Mouse (Mus musculus) limb, embryonic 13.5 days (tissue): Measurements from ENCODE around the gene Hadhb. TPM values are rescaled to one million over a fixed set of nuclear protein-coding genes. Genes with fewer than 3 reads are reported as not detected.
A peak's percentile ranks its signal among the peaks of the same experiment; 100 is the strongest.

ENCODE experiments used
- ATAC-seq: fragments of 200-750 bp; cut with Nextera tagmentation; 2 replicates; pipeline ENCODE4 v1.8.0; 2017; ENCODE audit warnings: low read depth, moderate number of reproducible peaks, moderate TSS enrichment; ENCODE audit not compliant: low FRiP score
- H3K27ac ChIP-seq: fragments of 300-500 bp; sonication (generic); 2 replicates; pipeline ENCODE4 v1.5.1; 2015; ENCODE audit warnings: inconsistent platforms, mild to moderate bottlenecking, moderate library complexity
- H3K27me3 ChIP-seq: fragments of 300-500 bp; sonication (generic); 2 replicates; pipeline ENCODE4 v1.6.1; 2015; ENCODE audit warnings: mild to moderate bottlenecking, inconsistent platforms
- H3K36me3 ChIP-seq: fragments of 300-500 bp; sonication (generic); 2 replicates; pipeline ENCODE4 v1.6.1; 2015; ENCODE audit warnings: inconsistent platforms, mild to moderate bottlenecking, moderate library complexity
- H3K4me1 ChIP-seq: fragments of 300-500 bp; sonication (generic); 2 replicates; pipeline ENCODE4 v1.6.1; 2015; ENCODE audit warnings: inconsistent platforms
- H3K4me2 ChIP-seq: fragments of 300-500 bp; sonication (generic); replicated peaks from 2 replicates; pipeline ENCODE4 v1.6.1; 2015; ENCODE audit warnings: inconsistent platforms, mild to moderate bottlenecking, moderate library complexity
- H3K4me3 ChIP-seq: fragments of 300-500 bp; sonication (generic); 2 replicates; pipeline ENCODE4 v1.5.1; 2015; ENCODE audit warnings: moderate library complexity, mild to moderate bottlenecking, inconsistent platforms
- H3K9ac ChIP-seq: fragments of 300-500 bp; sonication (generic); 2 replicates; pipeline ENCODE4 v1.6.1; 2015; ENCODE audit warnings: mild to moderate bottlenecking, inconsistent platforms
- H3K9me3 ChIP-seq: fragments of 300-500 bp; sonication (generic); 2 replicates; pipeline ENCODE4 v1.6.1; 2016; ENCODE audit warnings: inconsistent platforms
- WGBS: fragments of 180-500 bp; shearing (Covaris S2); methylation state at CpG from one replicate; pipeline ENCODE4 v1.1.7; 2015; 5-methylcytosine and 5-hydroxymethylcytosine counted together
- microRNA counts: library from miRNA; unstranded; fragments of <30 nt; microRNA quantifications from one replicate; lab custom pipeline; 2016
- microRNA-seq: library from miRNA; unstranded; fragments of <30 nt; microRNA quantifications from one replicate; pipeline ENCODE4, GENCODE M21; 2016
- polyA plus RNA-seq: library from polyadenylated mRNA; unstranded; fragments of >200 nt; fragmentation: Nextera tagmentation; extraction: Ambion mirVana; gene quantifications from 2 replicates; pipeline ENCODE4 v1.2.1, GENCODE M21; 2015

Hadhb gene
- polyA plus RNA-seq, 1 experiment from 2014 or later: 134 TPM

GRCm38 (mm10) chr5:30230901-30231300 is 75.9 kb downstream of the Hadhb start:
- H3K9ac ChIP-seq: no peak overlapping the region
- no peak overlapping the region for H3K27ac ChIP-seq
- ATAC-seq: no peak
- no peaks in the 10 kb centered on the region for H3K9me3 ChIP-seq
- no peaks in the 10 kb centered on the region for H3K27me3 ChIP-seq
- H3K4me3 ChIP-seq: no peak overlapping the region
- no peak overlapping the region for H3K4me2 ChIP-seq
- 80% methylated on average over 4 of the region's 4 CpGs for WGBS
- H3K36me3 ChIP-seq: peaks cover 11% of the 10 kb centered on the region
- H3K4me1 ChIP-seq: peaks cover 22% of the 10 kb centered on the region

DNA sequence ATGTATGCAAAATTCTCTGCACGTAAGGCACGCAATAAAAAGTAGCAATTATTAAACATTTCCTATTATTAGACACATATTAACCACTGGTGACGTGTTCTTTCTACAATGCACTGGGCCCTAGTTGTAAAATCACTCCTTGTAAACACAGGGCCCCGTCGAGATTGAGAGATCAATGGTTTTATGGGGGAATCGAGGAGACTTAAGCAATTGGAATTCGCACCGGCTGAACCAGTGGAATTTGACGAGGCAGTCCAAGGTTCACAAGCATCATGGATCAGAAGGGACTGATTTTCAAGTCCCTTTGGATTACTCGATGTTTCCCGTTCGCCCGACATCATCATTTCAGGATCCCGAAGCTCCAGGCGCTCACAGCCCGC is 76.8 kb downstream of the Hadhb start:
- H3K4me3 ChIP-seq: peak overlapping the region; percentile 83
- H3K9me3 ChIP-seq: no peaks in the 10 kb centered on the region
- peak overlapping the region; percentile 74 for H3K4me2 ChIP-seq
- H3K27ac ChIP-seq: peak overlapping the region; percentile 85; the same call in 1 of the 2 replicates
- H3K27me3 ChIP-seq: no peaks in the 10 kb centered on the region
- H3K36me3 ChIP-seq: peaks cover 11% of the 10 kb centered on the region
- ATAC-seq: no peak
- peaks cover 22% of the 10 kb centered on the region for H3K4me1 ChIP-seq
- H3K9ac ChIP-seq: peak overlapping the region; percentile 77
- 39% methylated on average over 16 of the region's 16 CpGs for WGBS

DNA sequence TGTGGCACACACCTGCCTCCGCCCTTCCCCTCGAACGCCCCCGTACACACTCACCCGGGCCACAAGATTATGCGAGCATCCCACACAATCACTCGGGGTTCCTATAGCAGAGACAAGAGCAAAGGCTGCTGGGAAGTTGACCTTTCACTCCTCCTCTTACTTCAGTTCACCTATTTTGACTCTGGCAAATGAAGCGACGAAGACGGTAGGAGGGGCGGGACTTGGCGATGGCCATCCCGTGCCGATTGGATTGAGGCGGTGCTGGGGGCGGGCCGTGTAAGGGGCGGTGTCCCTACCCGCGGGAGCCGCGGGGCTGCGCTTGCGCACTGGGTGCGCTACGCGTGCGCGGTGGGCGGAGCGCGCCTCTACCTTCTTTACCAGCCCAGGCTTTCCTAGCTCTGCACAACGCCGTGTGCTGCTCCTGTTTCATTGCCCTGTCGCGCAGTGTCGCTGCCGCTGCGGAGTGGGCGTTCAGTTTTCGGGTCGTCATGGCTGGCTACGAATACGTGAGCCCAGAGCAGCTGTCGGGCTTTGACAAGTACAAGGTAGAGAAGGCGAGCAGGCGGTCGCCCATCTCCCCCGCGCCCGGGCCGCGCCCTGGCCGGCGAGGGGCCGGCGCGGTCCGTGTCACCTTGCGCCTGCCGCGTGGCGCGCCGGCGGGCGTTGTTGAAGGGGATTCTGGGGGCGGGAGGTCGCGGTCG is 77.4 kb downstream of the Hadhb start, which contains the start of gene Selenoi:
Selenoi (plus strand) TSS at position 311 of the 701 bp plus-strand sequence.
- Histone ChIP-seq H3K27me3 (no peaks in the 10 kb centered on the region), H3K4me2 (peak within 1 kb of the TSS; percentile 83), H3K9ac (peak within 1 kb of the TSS; percentile 85), H3K9me3 (no peaks in the 10 kb centered on the region), H3K4me1 (peaks cover 22% of the 10 kb centered on the region), H3K4me3 (peak within 1 kb of the TSS; percentile 83), H3K36me3 (peaks cover 11% of the 10 kb centered on the region), H3K27ac (peak within 1 kb of the TSS; percentile 85)
- WGBS: 4% methylated on average over 71 of the region's 71 CpGs
- ATAC-seq: peak; percentile 100

- H3K4me3 ChIP-seq: peak overlapping the region; percentile 83
- H3K4me2 ChIP-seq: peak overlapping the region; percentile 83
- peak overlapping the region; percentile 85 for H3K27ac ChIP-seq
- ATAC-seq: no peak
- H3K36me3 ChIP-seq: peaks cover 11% of the 10 kb centered on the region
- H3K9me3 ChIP-seq: no peaks in the 10 kb centered on the region
- H3K27me3 ChIP-seq: no peaks in the 10 kb centered on the region
- H3K9ac ChIP-seq: peak overlapping the region; percentile 85
- 2% methylated on average over 15 of the region's 15 CpGs for WGBS
- H3K4me1 ChIP-seq: peaks cover 22% of the 10 kb centered on the region
Measured at GRCm38 (mm10) chr5:30233042-30233441, 78.0 kb downstream of the Hadhb start.

GRCm38 (mm10) chr5:30233979-30234378 is 78.9 kb downstream of the Hadhb start:
- no peaks in the 10 kb centered on the region for H3K27me3 ChIP-seq
- no peak overlapping the region for H3K27ac ChIP-seq
- peak overlapping the region; percentile 83 for H3K4me3 ChIP-seq
- H3K4me1 ChIP-seq: peaks cover 22% of the 10 kb centered on the region
- peak overlapping the region; percentile 85 for H3K9ac ChIP-seq
- WGBS: 79% methylated on average over 8 of the region's 8 CpGs
- ATAC-seq: no peak
- H3K36me3 ChIP-seq: peaks cover 11% of the 10 kb centered on the region
- peak overlapping the region; percentile 83 for H3K4me2 ChIP-seq
- H3K9me3 ChIP-seq: no peaks in the 10 kb centered on the region

MicroRNA genes within 50 kb of the gene (microRNA counts, 519-probe panel; counts per million panel counts)
- 1,601 counts per million, percentile 17 among the panel's probes with 10 or more counts for microRNA mmu-miR-1960 (lab: Ali Mortazavi, UCI)

Small RNAs within 50 kb of the gene (microRNA-seq; reads per million reads assigned to microRNA genes)
- gene Mir1960: not detected

Other genes starting within 250 kb of the Hadhb start
- 0.15 and 0.22 TPM in 2 replicates for gene Il6, start 142.1 kb upstream of the Hadhb start, polyA plus RNA-seq
- gene Tyms, start 81.6 kb upstream of the Hadhb start, polyA plus RNA-seq: 282 and 295 TPM in 2 replicates
- gene Garem2, start 50.1 kb upstream of the Hadhb start, polyA plus RNA-seq: 0.57 and 0.78 TPM in 2 replicates
- not detected in 2 replicates for gene 3110082J24Rik, start 49.2 kb upstream of the Hadhb start, polyA plus RNA-seq
- 129 and 143 TPM in 2 replicates for gene Hadha, start 86 bp upstream of the Hadhb start, polyA plus RNA-seq
- not detected in 2 replicates for gene Adgrf3, start 50.5 kb downstream of the Hadhb start, polyA plus RNA-seq
- gene Selenoi, start 77.3 kb downstream of the Hadhb start, polyA plus RNA-seq: 17.5 and 18.7 TPM in 2 replicates
- gene Drc1, start 126.1 kb downstream of the Hadhb start, polyA plus RNA-seq: 0.19 and 0.62 TPM in 2 replicates